Mouse (Mus musculus): ENCODE results near the gene Rps12-ps3.

Rps12-ps3 gene

DNA sequence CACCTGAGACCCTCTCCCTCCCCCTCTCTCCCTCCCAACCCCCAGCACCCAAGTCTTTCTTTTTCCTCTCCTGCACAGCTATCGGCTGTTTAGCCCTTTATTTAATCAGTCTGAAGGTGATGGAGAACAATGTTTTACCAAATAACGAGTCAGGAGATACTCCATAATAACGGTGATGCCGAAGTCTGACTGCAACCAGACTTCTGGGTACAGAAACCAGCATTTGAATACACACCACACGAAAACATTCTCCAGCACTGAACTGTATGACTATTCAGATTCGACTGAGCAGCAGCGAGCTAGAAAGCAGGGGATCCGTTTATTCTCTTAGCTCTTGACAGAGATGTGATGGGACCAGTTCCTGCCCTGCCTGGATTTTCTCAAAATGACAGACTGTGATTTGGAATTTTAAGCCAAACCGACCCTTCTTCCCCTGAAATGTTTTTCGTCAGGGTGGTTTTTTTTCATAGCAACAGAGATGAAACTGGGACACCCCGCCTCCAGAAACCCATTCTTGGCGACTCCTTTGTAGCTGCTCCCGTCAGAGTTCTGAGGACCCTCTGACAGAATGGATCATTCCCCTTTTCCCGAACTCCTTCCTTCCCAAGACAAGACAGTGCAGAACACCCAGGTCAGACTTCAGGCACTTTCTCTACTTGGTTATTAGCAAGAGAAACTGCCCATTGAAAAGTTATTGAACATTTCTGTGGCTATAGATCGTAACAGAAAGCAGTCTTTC, 29.2 kb downstream of the Rps12-ps3 start:
- no peak for DNase-seq (ENCODE audit: low read depth)

- no peak for DNase-seq (ENCODE audit: low read depth)
These were observed 30.7 kb downstream of the Rps12-ps3 start for GRCm38 (mm10) chr19:59352760-59353159.

DNA sequence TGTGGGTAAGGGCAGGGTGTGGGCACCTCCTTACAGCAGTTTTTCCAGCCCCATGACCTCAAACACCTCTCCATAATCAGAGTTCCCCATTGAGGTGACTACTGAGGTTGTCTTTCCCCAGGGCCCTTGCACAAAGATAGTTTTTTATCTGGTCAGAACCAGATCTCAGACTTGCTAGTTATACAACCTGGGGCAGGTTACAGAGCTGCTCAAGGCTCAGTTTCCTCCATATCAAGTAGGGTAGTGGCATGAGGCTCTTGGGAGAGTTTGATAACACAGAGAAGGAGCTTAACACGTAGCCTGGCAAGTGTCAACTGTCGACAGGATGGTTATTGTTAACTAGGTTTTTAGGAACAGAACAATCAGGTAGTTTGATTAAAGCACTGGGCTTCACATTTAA, 32.8 kb downstream of the Rps12-ps3 start:
- no peak for DNase-seq (ENCODE audit: low read depth)

DNA sequence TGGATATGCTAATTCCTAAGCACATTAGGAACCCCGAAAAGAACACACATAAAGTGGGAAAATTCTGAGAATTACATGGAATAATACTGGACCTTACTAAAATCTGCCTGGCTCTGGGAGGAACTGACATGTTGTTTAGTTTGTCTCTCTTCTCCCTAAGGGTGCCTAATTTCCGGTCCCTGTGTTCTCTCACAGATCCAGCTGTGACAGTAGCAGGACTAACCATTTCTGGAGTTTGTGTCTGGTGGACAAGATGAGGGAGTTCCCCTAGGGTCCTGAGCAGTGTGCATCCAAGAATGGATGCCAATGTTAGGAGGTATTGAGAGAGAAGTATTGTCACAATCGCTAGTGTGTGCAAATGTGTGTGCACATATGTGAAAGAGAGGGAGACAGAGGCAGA, 34.3 kb downstream of the Rps12-ps3 start:
- DNase-seq (ENCODE audit: low read depth): no peak

DNA sequence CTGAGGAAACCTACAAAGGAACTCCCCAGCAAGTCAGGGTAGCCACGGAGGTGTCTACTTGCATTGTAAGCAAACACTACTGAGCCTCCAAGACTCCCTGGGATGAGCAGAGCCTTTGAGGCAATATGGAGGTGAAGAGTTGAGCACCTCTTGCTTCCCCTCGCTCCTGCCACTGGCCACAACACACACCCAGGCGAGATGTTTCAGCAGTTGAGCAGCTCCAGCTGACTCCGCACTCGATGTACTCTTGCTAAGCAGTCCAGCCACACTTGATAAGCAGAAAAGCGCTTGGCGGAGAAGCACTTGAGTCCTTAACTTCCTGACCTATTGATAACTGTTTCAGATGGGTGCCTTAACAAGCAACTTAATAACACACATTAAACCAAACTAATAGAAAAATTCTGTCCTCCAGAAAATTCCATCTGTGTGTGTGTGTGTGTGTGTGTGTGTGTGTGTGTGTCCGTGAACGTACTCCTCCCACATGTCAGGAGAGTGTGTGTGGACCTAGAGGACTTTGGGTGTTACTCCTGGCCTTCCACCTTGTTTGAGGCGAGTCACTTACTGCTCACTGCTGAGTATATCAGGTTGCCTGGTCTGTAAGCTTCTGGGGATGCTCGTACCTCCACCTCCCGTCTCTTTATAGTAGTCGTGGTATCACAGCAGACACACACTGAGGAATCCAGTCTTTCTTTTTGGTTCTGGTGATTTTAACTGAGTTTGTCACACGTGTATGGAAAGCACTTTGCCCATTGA, 34.9 kb downstream of the Rps12-ps3 start:
- no peak for DNase-seq (ENCODE audit: low read depth)

DNA sequence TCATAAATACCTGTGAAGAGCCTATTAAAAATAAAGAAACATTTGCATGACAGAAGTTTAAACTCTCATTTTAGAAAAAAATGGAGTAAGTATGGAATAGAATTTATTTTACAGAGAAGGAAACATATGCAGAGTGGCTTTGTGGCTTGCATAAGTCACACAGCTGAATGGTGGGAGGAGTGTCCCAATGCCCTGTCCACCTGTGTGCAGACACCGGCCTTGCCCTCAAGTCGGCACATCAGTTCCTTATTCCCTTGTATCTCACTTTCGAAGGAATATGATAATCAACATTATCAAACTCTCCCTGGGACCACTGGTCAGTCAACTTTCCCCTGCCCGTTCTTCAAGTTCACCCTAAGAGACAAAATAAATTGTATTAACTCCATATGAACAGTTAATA, 35.8 kb downstream of the Rps12-ps3 start:
- no peak for DNase-seq (ENCODE audit: low read depth)

DNA sequence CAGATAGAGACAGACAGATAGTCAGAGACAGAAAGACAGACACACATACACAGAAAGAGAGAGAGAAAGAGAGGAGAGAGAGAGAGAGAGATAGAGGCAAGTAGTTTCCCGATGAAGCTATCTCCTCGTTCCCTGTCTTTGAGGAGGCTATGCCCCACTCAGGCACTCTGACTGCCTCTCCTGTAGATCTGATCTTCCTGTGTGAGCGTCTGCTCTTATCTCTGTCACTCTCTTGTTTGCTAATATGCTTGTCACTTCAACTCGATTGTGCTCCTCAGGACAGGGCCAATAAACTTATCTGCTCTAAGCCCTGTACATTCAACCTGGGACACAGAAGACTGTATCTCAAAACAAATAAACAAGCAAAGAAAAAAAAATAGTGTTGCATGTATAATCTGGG, 37.1 kb downstream of the Rps12-ps3 start:
- no peak for DNase-seq (ENCODE audit: low read depth)

GRCm38 (mm10) chr19:59360486-59360896, 38.4 kb downstream of the Rps12-ps3 start:
- DNase-seq (ENCODE audit: low read depth): no peak

DNA sequence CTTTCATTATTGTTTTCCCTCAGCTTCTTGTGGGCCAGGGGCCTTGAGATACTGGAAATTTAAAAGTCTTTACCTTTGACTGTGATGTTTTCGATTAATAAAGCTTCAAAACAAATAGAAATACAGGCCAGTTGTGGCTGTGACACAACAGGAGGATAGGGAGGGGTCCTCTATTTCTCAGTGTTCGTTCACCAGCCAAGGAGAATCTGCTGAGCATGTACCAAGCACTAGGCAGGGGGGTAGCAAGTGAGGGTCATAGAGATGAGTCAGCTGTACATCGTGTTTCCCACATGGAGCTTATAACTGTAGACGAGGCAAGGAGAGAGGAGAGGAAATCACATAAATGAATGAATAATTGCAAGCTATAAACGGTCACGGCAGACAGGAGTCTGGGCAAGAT, 40.6 kb downstream of the Rps12-ps3 start:
- DNase-seq (ENCODE audit: low read depth): no peak

GRCm38 (mm10) chr19:59363666-59364065, 41.6 kb downstream of the Rps12-ps3 start:
- DNase-seq (ENCODE audit: low read depth): no peak

DNA sequence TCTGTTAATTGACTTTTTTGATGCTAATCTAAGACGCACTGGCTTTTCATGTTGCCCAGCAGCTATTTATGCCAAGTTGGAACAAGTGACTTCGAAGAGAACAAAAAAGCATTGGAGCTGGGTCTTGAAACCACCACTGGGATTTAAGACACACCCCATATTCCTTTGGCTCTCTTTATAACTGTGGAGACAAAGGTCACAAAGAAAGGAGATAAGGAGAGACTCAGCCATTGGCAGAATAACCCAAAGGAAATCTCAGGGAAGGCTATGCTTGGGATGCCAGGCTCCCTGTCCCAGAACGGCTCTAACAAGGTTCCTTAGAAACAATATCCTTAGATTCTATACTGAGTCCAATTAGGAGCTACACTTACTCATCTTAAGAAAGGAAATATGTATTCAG, 44.6 kb downstream of the Rps12-ps3 start:
- DNase-seq (ENCODE audit: low read depth): no peak

- DNase-seq (ENCODE audit: low read depth): no peak
These were observed 45.8 kb downstream of the Rps12-ps3 start for GRCm38 (mm10) chr19:59367892-59368291.

DNA sequence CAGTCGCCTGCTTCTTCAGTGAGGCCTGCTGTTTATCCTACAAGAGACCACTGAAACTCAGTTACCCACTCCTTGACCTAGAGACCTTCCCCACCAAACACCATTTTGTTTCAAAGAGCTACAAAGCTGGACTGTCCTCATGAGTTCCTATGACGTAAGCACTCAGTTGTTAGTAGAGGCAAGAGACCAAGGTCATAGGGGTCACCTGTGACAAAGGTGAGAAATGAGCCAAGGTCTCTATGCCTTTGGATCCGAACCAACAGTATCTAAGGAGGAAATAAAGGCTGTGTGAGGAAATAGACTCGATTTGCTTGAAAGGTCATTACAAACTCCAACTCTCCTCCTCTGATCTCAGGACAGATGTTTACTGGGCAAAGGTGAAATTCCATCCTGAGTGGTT, 48.9 kb downstream of the Rps12-ps3 start:
- DNase-seq (ENCODE audit: low read depth): no peak

Data from 416B (cell line).